Mouse (Mus musculus) spleen, adult 2 months (tissue): Measurements from ENCODE around the gene Lipt2.

Experiments used
- CTCF ChIP-seq: fragments of 200-500 bp; IDR thresholded peaks from 2 replicates; pipeline ENCODE4 v1.5.1; 2011; ENCODE audit warnings: mild to moderate bottlenecking, inconsistent platforms; ENCODE audit not compliant: insufficient read depth, insufficient read length, insufficient replicate concordance; ENCODE audit errors: extremely low read depth
- POLR2A ChIP-seq: fragments of 200-500 bp; IDR thresholded peaks from 2 replicates; pipeline ENCODE4 v1.6.1; 2011; ENCODE audit warnings: low read depth, low read length, inconsistent platforms

DNA sequence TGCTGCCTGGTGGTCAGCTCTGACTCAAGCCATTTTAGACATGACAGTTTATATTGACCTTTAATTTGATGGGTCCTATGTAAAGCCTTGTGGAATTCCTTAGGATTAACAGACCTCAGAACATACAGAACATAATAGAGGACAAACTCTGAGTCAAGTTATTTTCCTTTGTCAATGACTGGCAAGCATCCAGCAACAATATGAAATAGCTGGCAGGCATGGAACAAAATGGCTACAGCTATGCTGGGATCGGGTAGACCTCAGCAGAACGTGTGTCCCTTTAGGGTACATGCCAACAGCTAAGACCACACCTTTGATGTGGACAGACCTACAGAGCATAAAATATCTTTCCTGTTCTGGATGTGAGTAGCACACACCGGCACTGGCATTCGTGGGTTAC is 4.4 kb downstream of the Lipt2 start:
- TF ChIP-seq POLR2A, result no peak
- no peak for TF ChIP-seq CTCF
